Mouse (Mus musculus): ENCODE measurements around the gene Pidd1.

- TF ChIP-seq CTCF (IDR thresholded peaks at IDR 0.05; ENCODE audit: control insufficient read depth, insufficient read depth, low read length) (no peak), POLR2A (IDR thresholded peaks at IDR 0.05; ENCODE audit: borderline replicate concordance, control insufficient read depth, low read depth, low read length) (no peak; the same call in 1 of the 2 replicates)
Measured at GRCm38 (mm10) chr7:141465388-141466044, 21.7 kb upstream of the Pidd1 start.

All from bone marrow, adult 2 months (tissue).